Mouse (Mus musculus): ENCODE measurements around the gene Tbc1d20. TPM values are rescaled to one million over a fixed set of nuclear protein-coding genes. Genes with fewer than 3 reads are reported as not detected.
"Not testable (repeated sequence)": the region's sequence is repeated elsewhere in the genome, so short reads cannot be mapped to it uniquely, and the experiment has no call there.

Tbc1d20 gene
- polyA plus RNA-seq (2014; fragmentation: Nextera tagmentation; extraction: Ambion mirVana), result 18.4 and 20.2 TPM in 2 replicates

DNA sequence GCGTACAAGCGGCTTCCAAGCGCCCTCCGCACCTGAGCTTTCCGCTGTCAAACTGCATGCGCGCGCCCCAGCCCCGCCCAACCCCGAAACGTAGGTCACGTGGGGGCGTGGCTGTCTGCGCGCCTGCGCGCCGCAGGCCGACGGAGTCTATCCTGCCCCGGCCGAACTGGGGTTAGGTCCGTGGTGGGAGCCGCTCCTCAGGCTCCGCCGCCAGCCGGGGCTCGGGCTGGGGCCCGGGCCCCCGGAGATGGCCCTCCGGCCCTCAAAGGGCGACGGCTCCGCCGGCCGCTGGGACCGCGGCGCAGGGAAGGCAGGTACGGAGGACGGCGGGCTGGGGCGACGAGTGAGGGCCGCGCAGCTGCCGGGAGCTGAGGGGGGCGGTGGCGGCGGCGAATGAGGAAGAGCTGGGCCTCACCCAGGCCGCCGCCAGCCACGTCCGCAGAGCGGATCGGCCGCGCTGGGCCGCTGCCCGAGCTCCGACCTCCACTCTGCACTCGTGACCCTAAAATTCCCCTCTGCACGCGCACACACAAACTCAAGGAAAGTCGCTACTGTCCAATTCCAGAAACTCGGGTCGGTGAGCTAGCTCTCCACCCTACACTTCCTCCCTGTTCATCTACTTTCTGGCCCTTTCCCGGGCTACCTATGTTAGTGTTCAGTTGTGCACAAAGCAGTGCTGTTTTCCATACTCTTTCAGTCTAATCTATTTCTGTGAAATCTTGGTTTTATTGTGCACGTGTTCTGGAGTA lies at the start of gene Tbc1d20:
Tbc1d20 (plus strand) TSS at position 102 of the 749 bp plus-strand sequence.
- H3K9me3 ChIP-seq (replicated peaks; ENCODE audit: control insufficient read depth, low read length), result no peaks in the 10 kb centered on the region
- peak within 1 kb of the TSS; percentile 75 for H3K4me2 ChIP-seq (ENCODE audit: low read length)
- peak within 1 kb of the TSS; percentile 92 for H3K4me3 ChIP-seq (ENCODE audit: low read depth, low read length)
- peaks cover 7% of the 10 kb centered on the region for H3K4me1 ChIP-seq (ENCODE audit: control insufficient read depth, insufficient read depth, low read length)
- H3K27ac ChIP-seq (ENCODE audit: low read depth, low read length), result peak within 1 kb of the TSS; percentile 70; the same call in 1 of the 2 replicates
- DNase-seq (ENCODE audit: low spot score), result peak; percentile 95
- no peaks in the 10 kb centered on the region for H3K27me3 ChIP-seq (replicated peaks; ENCODE audit: control insufficient read depth, insufficient read depth, low read length)
- no peaks in the 10 kb centered on the region for H3K36me3 ChIP-seq (ENCODE audit: control insufficient read depth, insufficient read depth, low read length)
- ATAC-seq, result peak; percentile 98
- peak within 1 kb of the TSS; percentile 89 for H3K9ac ChIP-seq (ENCODE audit: low read length)
- under 1% methylated on average over 63 of the region's 70 CpGs for WGBS

- ATAC-seq, result no peak
- H3K4me1 ChIP-seq (ENCODE audit: control insufficient read depth, insufficient read depth, low read length), result no peaks in the 10 kb centered on the region
- no peak for DNase-seq (ENCODE audit: low spot score)
- no peak overlapping the region for H3K27ac ChIP-seq (ENCODE audit: low read depth, low read length)
- no peak overlapping the region for H3K9ac ChIP-seq (ENCODE audit: low read length)
- H3K27me3 ChIP-seq (replicated peaks; ENCODE audit: control insufficient read depth, insufficient read depth, low read length), result no peaks in the 10 kb centered on the region
- peaks cover 15% of the 10 kb centered on the region for H3K36me3 ChIP-seq (ENCODE audit: control insufficient read depth, insufficient read depth, low read length)
- no peaks in the 10 kb centered on the region for H3K9me3 ChIP-seq (replicated peaks; ENCODE audit: control insufficient read depth, low read length)
- no peak overlapping the region for H3K4me2 ChIP-seq (ENCODE audit: low read length)
- 88% methylated on average over 1 of the region's 1 CpGs for WGBS
- H3K4me3 ChIP-seq (ENCODE audit: low read depth, low read length), result no peak overlapping the region
These were observed 46.4 kb upstream of the Tbc1d20 start for GRCm38 (mm10) chr2:152247213-152247612.

- Histone ChIP-seq H3K4me2 (ENCODE audit: low read length) (no peak overlapping the region), H3K9me3 (replicated peaks; ENCODE audit: control insufficient read depth, low read length) (no peaks in the 10 kb centered on the region), H3K9ac (ENCODE audit: low read length) (no peak overlapping the region), H3K4me1 (ENCODE audit: control insufficient read depth, insufficient read depth, low read length) (no peaks in the 10 kb centered on the region), H3K4me3 (ENCODE audit: low read depth, low read length) (no peak overlapping the region), H3K27ac (ENCODE audit: low read depth, low read length) (no peak overlapping the region), H3K36me3 (ENCODE audit: control insufficient read depth, insufficient read depth, low read length) (peaks cover 38% of the 10 kb centered on the region), H3K27me3 (replicated peaks; ENCODE audit: control insufficient read depth, insufficient read depth, low read length) (no peaks in the 10 kb centered on the region)
- WGBS, result 81% methylated on average over 2 of the region's 4 CpGs
- DNase-seq (ENCODE audit: low spot score) (no peak), ATAC-seq (no peak)
These were observed 43.1 kb upstream of the Tbc1d20 start for GRCm38 (mm10) chr2:152250511-152250910.

DNA sequence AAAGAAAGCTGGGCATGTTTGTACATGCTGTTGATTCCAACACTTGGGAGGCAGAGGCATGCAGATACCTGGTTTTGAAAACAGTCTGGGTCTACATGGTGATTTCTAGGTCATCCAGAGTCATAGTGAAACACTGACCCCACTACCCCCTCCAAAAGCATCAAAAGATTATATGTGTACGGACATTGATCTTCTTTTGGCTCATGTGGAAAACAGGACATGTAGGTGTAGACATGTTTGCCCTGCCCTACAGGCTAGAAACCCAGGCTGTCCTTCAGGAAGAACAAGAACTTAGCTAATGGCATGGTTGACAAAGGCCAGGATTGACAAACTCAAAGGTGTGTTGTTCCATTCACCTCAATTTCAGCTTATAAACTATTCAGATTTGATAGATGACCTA lies 33.9 kb upstream of the Tbc1d20 start:
- Histone ChIP-seq H3K4me3 (ENCODE audit: low read depth, low read length) (no peak overlapping the region), H3K27me3 (replicated peaks; ENCODE audit: control insufficient read depth, insufficient read depth, low read length) (no peaks in the 10 kb centered on the region), H3K27ac (ENCODE audit: low read depth, low read length) (no peak overlapping the region), H3K9me3 (replicated peaks; ENCODE audit: control insufficient read depth, low read length) (no peaks in the 10 kb centered on the region), H3K36me3 (ENCODE audit: control insufficient read depth, insufficient read depth, low read length) (peaks cover 73% of the 10 kb centered on the region), H3K4me2 (ENCODE audit: low read length) (no peak overlapping the region), H3K4me1 (ENCODE audit: control insufficient read depth, insufficient read depth, low read length) (no peaks in the 10 kb centered on the region), H3K9ac (ENCODE audit: low read length) (no peak overlapping the region)
- no peak for ATAC-seq
- DNase-seq (ENCODE audit: low spot score), result no peak
- WGBS, result 96% methylated on average over 1 of the region's 1 CpGs

DNA sequence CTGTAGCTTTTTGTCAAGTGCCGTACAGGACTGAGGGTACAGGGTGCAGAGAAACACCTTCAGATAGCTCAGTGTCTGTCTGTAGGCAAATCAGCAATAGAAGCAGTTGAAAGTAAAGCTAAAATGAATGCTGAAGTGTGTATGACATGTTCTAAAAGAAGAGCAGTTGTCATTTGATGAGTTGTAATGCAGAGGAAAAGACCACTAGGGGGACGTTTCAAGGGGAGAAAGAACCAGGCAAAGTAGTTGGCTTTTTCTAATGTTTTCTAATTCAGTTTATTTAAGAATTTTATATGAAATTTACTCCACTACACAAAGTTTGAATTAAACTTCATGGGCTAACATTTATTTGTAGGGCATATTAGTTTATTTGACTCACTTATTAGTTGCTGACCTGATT lies 20.0 kb upstream of the Tbc1d20 start:
- no peaks in the 10 kb centered on the region for H3K4me1 ChIP-seq (ENCODE audit: control insufficient read depth, insufficient read depth, low read length)

DNA sequence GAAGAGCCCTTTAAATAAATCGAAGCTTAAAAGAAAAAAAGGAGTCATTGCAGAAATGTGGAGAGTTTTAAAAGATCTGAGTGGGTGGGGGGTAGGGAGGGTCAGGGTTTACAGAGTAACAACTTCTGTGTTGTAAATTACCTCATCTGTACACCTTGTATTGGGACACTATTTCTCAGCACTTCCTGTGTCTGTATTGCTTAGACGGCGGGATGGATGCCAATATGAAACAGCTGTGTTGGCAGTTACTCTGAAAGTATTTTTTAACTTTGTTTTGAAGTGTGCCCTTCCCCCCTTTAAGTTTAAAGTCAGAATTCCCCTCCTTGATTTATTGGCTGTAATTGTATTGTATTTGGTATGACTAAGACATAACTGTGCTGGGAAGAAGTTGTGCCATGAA lies 12.2 kb upstream of the Tbc1d20 start:
- Histone ChIP-seq H3K9me3 (replicated peaks; ENCODE audit: control insufficient read depth, low read length) (no peaks in the 10 kb centered on the region), H3K27ac (ENCODE audit: low read depth, low read length) (no peak overlapping the region), H3K4me1 (ENCODE audit: control insufficient read depth, insufficient read depth, low read length) (no peaks in the 10 kb centered on the region), H3K36me3 (ENCODE audit: control insufficient read depth, insufficient read depth, low read length) (peaks cover 77% of the 10 kb centered on the region), H3K9ac (ENCODE audit: low read length) (no peak overlapping the region), H3K4me3 (ENCODE audit: low read depth, low read length) (no peak overlapping the region), H3K4me2 (ENCODE audit: low read length) (no peak overlapping the region), H3K27me3 (replicated peaks; ENCODE audit: control insufficient read depth, insufficient read depth, low read length) (no peaks in the 10 kb centered on the region)
- DNase-seq (ENCODE audit: low spot score), result no peak
- no peak for ATAC-seq
- WGBS, result 93% methylated on average over 3 of the region's 3 CpGs

More for the DNA sequence above, 20.0 kb upstream of the Tbc1d20 start:
- no peaks in the 10 kb centered on the region for H3K9me3 ChIP-seq (replicated peaks; ENCODE audit: control insufficient read depth, low read length)
- WGBS, result 82% methylated on average over 2 of the region's 2 CpGs
- H3K4me2 ChIP-seq (ENCODE audit: low read length), result no peak overlapping the region
- no peak for ATAC-seq
- H3K27me3 ChIP-seq (replicated peaks; ENCODE audit: control insufficient read depth, insufficient read depth, low read length), result no peaks in the 10 kb centered on the region
- peak; percentile 19 for DNase-seq (ENCODE audit: low spot score)
- H3K36me3 ChIP-seq (ENCODE audit: control insufficient read depth, insufficient read depth, low read length), result peaks cover 81% of the 10 kb centered on the region
- H3K9ac ChIP-seq (ENCODE audit: low read length), result no peak overlapping the region
- no peak overlapping the region for H3K27ac ChIP-seq (ENCODE audit: low read depth, low read length)
- no peak overlapping the region for H3K4me3 ChIP-seq (ENCODE audit: low read depth, low read length)

- ATAC-seq (no peak), DNase-seq (ENCODE audit: low spot score) (no peak)
- H3K4me3 ChIP-seq (ENCODE audit: low read depth, low read length), result no peak overlapping the region
- no peaks in the 10 kb centered on the region for H3K4me1 ChIP-seq (ENCODE audit: control insufficient read depth, insufficient read depth, low read length)
- no peak overlapping the region for H3K4me2 ChIP-seq (ENCODE audit: low read length)
- H3K9ac ChIP-seq (ENCODE audit: low read length), result no peak overlapping the region
- 94% methylated on average over 5 of the region's 5 CpGs for WGBS
- no peak overlapping the region for H3K27ac ChIP-seq (ENCODE audit: low read depth, low read length)
- peaks cover 44% of the 10 kb centered on the region for H3K36me3 ChIP-seq (ENCODE audit: control insufficient read depth, insufficient read depth, low read length)
- H3K9me3 ChIP-seq (replicated peaks; ENCODE audit: control insufficient read depth, low read length), result no peaks in the 10 kb centered on the region
- no peaks in the 10 kb centered on the region for H3K27me3 ChIP-seq (replicated peaks; ENCODE audit: control insufficient read depth, insufficient read depth, low read length)
These were observed 6.1 kb upstream of the Tbc1d20 start for GRCm38 (mm10) chr2:152287560-152287959.

DNA sequence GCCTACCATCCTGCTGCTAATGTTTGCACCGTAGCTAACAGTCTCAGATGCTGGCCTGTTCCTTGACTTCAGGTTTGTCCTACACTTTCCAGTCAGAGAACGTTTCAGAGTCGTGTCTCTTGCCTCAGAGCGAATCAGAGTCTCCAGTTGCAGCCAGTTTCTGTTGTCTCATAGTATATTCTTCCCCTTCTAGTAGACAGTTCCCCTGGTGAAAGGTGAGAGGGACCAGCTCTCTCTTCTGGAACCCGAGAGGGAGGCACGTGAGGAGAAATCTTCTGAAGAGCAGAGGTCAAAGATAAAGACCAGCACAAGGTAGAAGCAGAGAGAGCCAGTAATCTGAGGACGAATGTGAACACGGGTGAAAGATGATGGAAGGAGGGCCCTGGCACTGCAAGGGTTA lies 5.6 kb upstream of the Tbc1d20 start:
- Histone ChIP-seq H3K9me3 (replicated peaks; ENCODE audit: control insufficient read depth, low read length) (no peaks in the 10 kb centered on the region), H3K27ac (ENCODE audit: low read depth, low read length) (no peak overlapping the region), H3K4me3 (ENCODE audit: low read depth, low read length) (no peak overlapping the region), H3K4me2 (ENCODE audit: low read length) (no peak overlapping the region), H3K9ac (ENCODE audit: low read length) (no peak overlapping the region), H3K27me3 (replicated peaks; ENCODE audit: control insufficient read depth, insufficient read depth, low read length) (no peaks in the 10 kb centered on the region), H3K4me1 (ENCODE audit: control insufficient read depth, insufficient read depth, low read length) (no peaks in the 10 kb centered on the region), H3K36me3 (ENCODE audit: control insufficient read depth, insufficient read depth, low read length) (peaks cover 39% of the 10 kb centered on the region)
- ATAC-seq, result no peak
- DNase-seq (ENCODE audit: low spot score), result no peak
- 82% methylated on average over 8 of the region's 8 CpGs for WGBS

DNA sequence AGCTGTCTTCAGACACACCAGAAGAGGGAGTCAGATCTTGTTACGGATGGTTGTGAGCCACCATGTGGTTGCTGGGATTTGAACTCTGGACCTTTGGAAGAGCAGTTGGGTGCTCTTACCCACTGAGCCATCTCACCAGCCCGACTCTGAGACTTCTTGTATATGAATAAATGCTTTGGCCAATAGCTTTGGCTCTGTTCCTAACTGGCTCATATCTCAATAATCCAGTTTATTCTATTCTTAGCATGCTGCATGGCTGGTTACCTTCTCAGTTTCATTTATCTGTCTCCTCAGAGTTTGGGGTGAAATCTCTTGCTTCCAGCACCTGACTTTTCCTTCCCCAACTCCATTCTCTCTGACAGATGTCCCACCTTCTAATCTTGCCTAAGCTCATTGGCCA lies 4.0 kb upstream of the Tbc1d20 start:
- not testable (repeated sequence) for H3K4me1 ChIP-seq (ENCODE audit: control insufficient read depth, insufficient read depth, low read length); H3K4me3 ChIP-seq (ENCODE audit: low read depth, low read length); H3K9ac ChIP-seq (ENCODE audit: low read length); H3K9me3 ChIP-seq (replicated peaks; ENCODE audit: control insufficient read depth, low read length); DNase-seq (ENCODE audit: low spot score); H3K27me3 ChIP-seq (replicated peaks; ENCODE audit: control insufficient read depth, insufficient read depth, low read length); H3K4me2 ChIP-seq (ENCODE audit: low read length); ATAC-seq; H3K27ac ChIP-seq (ENCODE audit: low read depth, low read length)
- H3K36me3 ChIP-seq (ENCODE audit: control insufficient read depth, insufficient read depth, low read length), result peaks cover 23% of the 10 kb centered on the region
- WGBS, result 90% methylated on average over 1 of the region's 2 CpGs

Measured in forebrain, embryonic 14.5 days (tissue).